Comparison of ENCODE assay signal across 13 mouse cellular contexts in the genomic region with DNA sequence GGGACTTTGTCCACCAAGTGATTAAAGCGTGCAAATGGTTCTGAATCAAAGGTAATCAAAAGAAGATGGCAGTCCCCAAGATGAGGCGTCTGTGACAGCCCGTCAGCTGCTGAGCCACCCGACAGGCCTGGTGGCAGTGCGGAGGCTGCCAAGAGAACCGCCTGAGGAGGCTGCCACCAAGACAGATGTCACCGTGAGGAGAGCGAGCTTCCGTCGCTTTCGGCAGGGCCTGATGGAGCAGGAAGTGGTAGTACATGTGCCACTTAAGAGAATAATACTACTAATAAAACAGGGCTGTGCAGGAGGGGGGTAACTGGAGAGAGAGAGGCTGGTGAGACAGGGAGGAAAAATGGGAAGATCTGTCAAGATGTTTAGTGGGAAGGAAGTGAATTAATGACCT.
A peak's percentile ranks its signal among the peaks of the same experiment; 100 is the strongest.
DNase-seq lines count a peak whose midpoint lies in the region; ATAC-seq lines count a peak whose summit lies in the region.
"Had no signal": no experiment of that assay in that cellular context is flagged by ENCODE, and none has a peak within 500 bp of the region (broad histone marks: within the 10 kb centered on the region; RNA-seq: fewer than 3 reads in every experiment).

No protein-coding gene starts in this region.

- H3K27me3 ChIP-seq in hindbrain, embryonic 13.5 days, result peaks cover 23% of the 10 kb centered on the region
- 0 out of 2 replicates have a peak, but pooled peaks cover 3% of the 10 kb centered on the region for H3K27me3 ChIP-seq in hindbrain, embryonic 11.5 days (ENCODE audit: control insufficient read depth, insufficient read depth, low read length)
- no peaks in the 10 kb centered on the region for H3K27me3 ChIP-seq in forebrain, embryonic 14.5 days (replicated peaks; ENCODE audit: control insufficient read depth, insufficient read depth, low read length)

- no peak overlapping the region for H3K27ac ChIP-seq in hindbrain, embryonic 13.5 days
- no peak overlapping the region for H3K27ac ChIP-seq in hindbrain, embryonic 11.5 days (ENCODE audit: low read depth, low read length)
- H3K27ac ChIP-seq in forebrain, embryonic 14.5 days (ENCODE audit: low read depth, low read length), result peak overlapping the region; percentile 81; the same call in 1 of the 2 replicates
- H3K27ac ChIP-seq: limb, embryonic 15.5 days; lung, embryonic 15.5 days; midbrain, embryonic 12.5 days had no signal

- intact Hi-C loops in left cerebral cortex, postnatal 36 days (cut with DNase I), result no loop called here

- H3K4me1 ChIP-seq in hindbrain, embryonic 13.5 days (replicated peaks), result peaks cover 24% of the 10 kb centered on the region
- H3K4me1 ChIP-seq in hindbrain, embryonic 11.5 days (replicated peaks; ENCODE audit: control insufficient read depth, insufficient read depth, low read length), result peaks cover 3% of the 10 kb centered on the region; the same call in 1 of the 2 replicates
- peaks cover 15% of the 10 kb centered on the region for H3K4me1 ChIP-seq in forebrain, embryonic 14.5 days (ENCODE audit: control insufficient read depth, insufficient read depth, low read length)
- H3K4me1 ChIP-seq: lung, embryonic 15.5 days had no signal

- DNase-seq in hindbrain, embryonic 11.5 days (ENCODE audit: low spot score), result no peak
- peak; percentile 85 for DNase-seq in forebrain, embryonic 14.5 days (ENCODE audit: low spot score)
- peak; percentile 29 to 41 for DNase-seq in layer of hippocampus, postnatal 10 days (ENCODE audit: low spot score in 2 of 2)
- DNase-seq in thymus, postnatal 10 days (ENCODE audit: low spot score in 2 of 2), result peak; percentile 41 to 55
- no peak for DNase-seq in left cerebral cortex, postnatal 36 days (ENCODE audit: low spot score in 2 of 2)
- DNase-seq: adrenal gland, adult 8-10 months; heart, postnatal 14 days; kidney, adult 11 months had no signal

- no peak overlapping the region for H3K4me3 ChIP-seq in hindbrain, embryonic 13.5 days
- no peak overlapping the region for H3K4me3 ChIP-seq in hindbrain, embryonic 11.5 days (ENCODE audit: low read depth, low read length)
- H3K4me3 ChIP-seq in forebrain, embryonic 14.5 days (ENCODE audit: low read depth, low read length), result no peak overlapping the region
- H3K4me3 ChIP-seq: limb, embryonic 15.5 days; lung, embryonic 15.5 days; midbrain, embryonic 12.5 days had no signal

- ATAC-seq in hindbrain, embryonic 13.5 days (ENCODE audit: low FRiP score), result no peak
- ATAC-seq in hindbrain, embryonic 11.5 days (ENCODE audit: low FRiP score), result no peak
- ATAC-seq in forebrain, embryonic 14.5 days, result peak; percentile 90
- ATAC-seq in frontal cortex, adult (ENCODE audit: low TSS enrichment), result no peak

- no peak overlapping the region for H3K4me2 ChIP-seq in hindbrain, embryonic 13.5 days
- H3K4me2 ChIP-seq in hindbrain, embryonic 11.5 days (replicated peaks; ENCODE audit: low read depth, low read length), result no peak overlapping the region
- no peak overlapping the region for H3K4me2 ChIP-seq in forebrain, embryonic 14.5 days (ENCODE audit: low read length)
- H3K4me2 ChIP-seq: limb, embryonic 15.5 days; lung, embryonic 15.5 days had no signal

- 0 out of 2 replicates have a peak overlapping the region, but pooled peaks have one; percentile 19 for H3K9ac ChIP-seq in hindbrain, embryonic 13.5 days
- H3K9ac ChIP-seq in hindbrain, embryonic 11.5 days (ENCODE audit: low read depth, low read length), result no peak overlapping the region
- no peak overlapping the region for H3K9ac ChIP-seq in forebrain, embryonic 14.5 days (ENCODE audit: low read length)
- H3K9ac ChIP-seq: limb, embryonic 15.5 days; lung, embryonic 15.5 days; midbrain, embryonic 12.5 days had no signal

- H3K36me3 ChIP-seq in hindbrain, embryonic 13.5 days, result no peaks in the 10 kb centered on the region
- no peaks in the 10 kb centered on the region for H3K36me3 ChIP-seq in hindbrain, embryonic 11.5 days (ENCODE audit: control insufficient read depth, insufficient read depth, low read length)
- H3K36me3 ChIP-seq in forebrain, embryonic 14.5 days (ENCODE audit: control insufficient read depth, insufficient read depth, low read length), result no peaks in the 10 kb centered on the region
- H3K36me3 ChIP-seq: limb, embryonic 15.5 days; lung, embryonic 15.5 days; midbrain, embryonic 12.5 days had no signal

- 0 out of 2 replicates have a peak, but pooled peaks cover 2% of the 10 kb centered on the region for H3K9me3 ChIP-seq in hindbrain, embryonic 13.5 days
- H3K9me3 ChIP-seq in hindbrain, embryonic 11.5 days (ENCODE audit: control insufficient read depth, low read length), result no peaks in the 10 kb centered on the region
- no peaks in the 10 kb centered on the region for H3K9me3 ChIP-seq in forebrain, embryonic 14.5 days (replicated peaks; ENCODE audit: control insufficient read depth, low read length)
- H3K9me3 ChIP-seq: limb, embryonic 15.5 days; lung, embryonic 15.5 days; midbrain, embryonic 12.5 days had no signal

- WGBS in hindbrain, embryonic 13.5 days, result 26% methylated on average over 11 of the region's 11 CpGs
- whole genome bisulfite sequencing in hindbrain, embryonic 11.5 days, result 52% methylated on average over 11 of the region's 11 CpGs
- 38% methylated on average over 11 of the region's 11 CpGs for WGBS in forebrain, embryonic 14.5 days

Comparison
In these comparisons a context has a peak if more than half of its experiments do, and no peak if none do; other contexts are left out.
1. DNase-seq: peak in forebrain, embryonic 14.5 days (single experiment), layer of hippocampus, postnatal 10 days (2 of 2) and thymus, postnatal 10 days (2 of 2); none in hindbrain, embryonic 11.5 days (single experiment) and left cerebral cortex, postnatal 36 days (0 of 2).